Mouse (Mus musculus) kidney, postnatal 36 days (tissue): ENCODE measurements around the gene Rabl3.

Experiments
- DNase-seq, 2 experiments: peaks; one replicate each; pipeline ENCODE4 v3.0.0; 2021 to 2022; ENCODE audit warnings: mixed read lengths in 2 of 2

Rabl3 gene

DNA sequence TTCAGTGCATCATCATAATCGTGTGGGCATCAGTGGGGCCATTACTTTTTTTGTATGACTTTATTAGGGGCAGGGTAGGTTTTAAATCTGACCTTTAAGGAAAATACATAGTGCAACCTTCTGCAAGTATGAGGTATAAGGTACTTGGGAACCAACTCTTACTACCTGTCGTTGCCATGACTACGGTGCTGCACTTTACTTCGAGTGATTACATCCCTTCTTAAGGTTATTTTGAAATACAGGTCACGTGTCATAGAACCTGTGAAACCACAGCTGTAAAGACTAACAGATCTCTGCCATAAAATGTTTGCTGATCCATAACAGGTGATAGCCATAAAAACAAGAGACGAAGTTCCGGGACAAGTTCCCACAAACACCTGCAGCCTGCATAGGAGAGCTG lies 58.8 kb downstream of the Rabl3 start:
- no peak for DNase-seq

- no peak for DNase-seq
These were observed 59.6 kb downstream of the Rabl3 start for GRCm38 (mm10) chr16:37599326-37599725.

DNA sequence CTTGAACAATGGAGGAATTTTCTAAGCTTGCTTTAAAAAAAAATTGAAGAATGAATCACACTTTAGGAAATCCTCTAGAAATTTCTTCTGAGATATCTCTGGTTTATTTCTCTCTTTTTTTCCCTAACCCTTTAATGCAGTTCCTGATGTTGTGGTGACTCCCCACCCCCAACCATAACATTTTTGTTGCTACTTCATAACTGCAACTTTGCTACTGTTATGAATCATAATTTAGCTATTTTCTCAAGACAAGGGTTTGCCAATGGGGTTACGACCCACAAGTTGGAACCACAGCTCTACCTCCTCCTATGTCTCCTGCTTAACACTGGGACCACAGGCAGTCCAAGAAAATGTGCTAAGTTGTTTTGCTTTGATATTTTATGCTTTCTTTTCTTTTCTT lies 63.7 kb downstream of the Rabl3 start:
- DNase-seq, result no peak

DNA sequence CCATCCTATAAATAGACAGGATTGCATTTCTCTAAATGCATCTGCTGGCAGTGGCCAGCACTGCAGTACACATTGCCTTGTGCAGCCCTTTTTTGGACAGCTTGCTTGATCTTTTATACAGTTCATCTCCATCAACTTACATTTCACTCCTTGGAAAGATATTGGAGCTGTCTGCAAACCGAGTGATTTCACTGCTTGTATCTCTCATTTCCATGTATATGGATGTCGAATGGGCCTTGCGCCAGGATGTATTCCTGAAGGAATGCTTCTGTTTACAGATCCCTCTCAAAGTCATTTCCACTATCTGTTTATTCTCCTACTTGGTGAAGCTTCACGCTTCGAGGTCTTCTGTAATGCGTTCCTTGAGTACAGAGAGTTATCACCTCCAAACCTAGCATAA lies 64.6 kb downstream of the Rabl3 start:
- DNase-seq, result no peak

GRCm38 (mm10) chr16:37610333-37610732 lies 70.6 kb downstream of the Rabl3 start:
- no peak for DNase-seq

DNA sequence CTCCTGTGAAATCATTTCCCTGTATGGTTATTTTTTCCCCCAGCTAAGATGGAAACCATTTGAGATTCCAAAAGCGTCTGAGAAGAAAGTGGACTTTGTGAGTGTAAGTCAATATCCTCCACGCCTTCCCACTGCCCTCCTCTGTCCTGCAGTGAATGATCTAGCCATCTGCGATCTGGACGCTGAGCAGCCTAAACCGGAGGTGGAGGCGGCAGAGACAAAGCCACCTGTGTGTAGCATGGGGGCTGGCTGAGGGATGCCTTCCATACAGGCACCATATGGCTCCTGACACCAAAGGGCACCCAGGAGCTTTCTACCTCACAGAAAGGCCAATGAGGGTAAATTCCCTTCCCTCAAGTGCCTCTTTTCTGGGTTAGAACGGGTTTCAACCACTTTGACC lies 71.4 kb downstream of the Rabl3 start:
- DNase-seq, result no peak

- no peak for DNase-seq
These were observed 72.3 kb downstream of the Rabl3 start for GRCm38 (mm10) chr16:37612013-37612412.

DNA sequence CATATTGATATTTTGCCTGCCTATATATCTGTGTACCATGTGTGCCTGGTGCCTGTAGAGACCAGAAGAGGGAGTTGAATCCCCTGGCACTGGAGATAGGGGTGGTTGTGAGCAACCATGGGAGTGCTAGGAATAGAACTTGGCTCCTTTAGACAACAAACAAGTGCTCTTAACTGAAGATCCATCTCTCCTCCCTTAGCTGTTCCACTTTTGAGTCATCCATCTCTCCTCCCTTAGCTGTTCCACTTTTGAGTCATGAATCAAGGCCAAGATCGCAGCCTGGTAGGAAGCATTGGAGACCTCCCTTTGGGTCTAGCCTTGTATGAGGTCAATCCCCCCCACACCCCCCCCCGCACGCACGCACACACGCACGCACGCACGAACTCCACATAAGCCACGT lies 74.9 kb downstream of the Rabl3 start:
- no peak for DNase-seq

- no peak for DNase-seq
These were observed 75.7 kb downstream of the Rabl3 start for GRCm38 (mm10) chr16:37615429-37615828.

DNA sequence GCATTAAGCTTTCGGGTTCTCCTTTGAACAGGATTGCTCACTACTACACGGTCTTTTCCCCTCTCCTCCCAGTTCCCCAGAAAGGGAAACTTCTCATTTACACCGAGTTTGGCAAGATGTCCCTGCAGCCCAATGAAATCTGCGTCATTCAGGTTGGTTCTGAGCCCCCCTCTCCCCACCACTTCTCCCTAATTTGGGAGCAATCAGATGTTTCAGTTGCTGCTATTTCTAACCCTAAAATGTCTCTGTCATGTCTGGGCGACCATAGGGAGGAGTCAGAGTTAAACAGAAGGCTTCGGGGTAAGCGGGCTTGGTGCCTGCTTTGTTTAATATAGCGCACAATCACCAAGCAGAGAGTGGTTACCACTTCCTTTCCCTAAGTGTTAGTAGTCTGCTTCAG lies 76.4 kb downstream of the Rabl3 start:
- DNase-seq, result no peak

DNA sequence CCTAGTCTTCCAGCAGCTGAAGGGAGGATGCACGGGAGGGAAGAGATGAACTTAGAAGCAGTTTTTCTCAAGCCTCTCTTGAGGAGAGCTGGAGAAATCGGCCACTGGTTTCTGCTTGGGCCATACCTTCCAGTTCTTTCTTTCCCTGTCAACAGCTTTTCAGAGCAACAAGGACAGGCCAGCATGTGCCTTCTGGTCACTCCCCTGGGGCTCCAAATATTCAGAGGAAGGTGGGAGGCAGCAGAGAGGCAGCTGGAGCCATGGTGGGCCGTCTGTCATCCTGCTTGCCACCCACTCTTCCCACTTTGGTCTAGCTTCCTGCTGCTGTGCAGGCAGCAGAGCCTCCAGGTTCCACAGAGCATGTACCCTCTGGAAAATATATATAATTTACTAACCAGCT lies 78.0 kb downstream of the Rabl3 start:
- peak in 1 of 2 experiments; percentile 11 for DNase-seq
